Mouse (Mus musculus) thymus, postnatal 0 days (tissue): Measurements from ENCODE around the gene Kcnc3. TPM values are rescaled to one million over a fixed set of nuclear protein-coding genes. Genes with fewer than 3 reads are reported as not detected.

Experiments used
- DNase-seq: peaks from one replicate; pipeline ENCODE4 v3.0.0-alpha.2; 2015; ENCODE audit warnings: low spot score
- polyA plus RNA-seq: library from polyadenylated mRNA; unstranded; fragments of >200 nt; fragmentation: Nextera tagmentation; extraction: Ambion mirVana; gene quantifications from 2 replicates; pipeline ENCODE4 v1.2.1, GENCODE M21; 2015

Gene Kcnc3
- polyA plus RNA-seq, 1 experiment from 2014 or later, result not detected

DNA sequence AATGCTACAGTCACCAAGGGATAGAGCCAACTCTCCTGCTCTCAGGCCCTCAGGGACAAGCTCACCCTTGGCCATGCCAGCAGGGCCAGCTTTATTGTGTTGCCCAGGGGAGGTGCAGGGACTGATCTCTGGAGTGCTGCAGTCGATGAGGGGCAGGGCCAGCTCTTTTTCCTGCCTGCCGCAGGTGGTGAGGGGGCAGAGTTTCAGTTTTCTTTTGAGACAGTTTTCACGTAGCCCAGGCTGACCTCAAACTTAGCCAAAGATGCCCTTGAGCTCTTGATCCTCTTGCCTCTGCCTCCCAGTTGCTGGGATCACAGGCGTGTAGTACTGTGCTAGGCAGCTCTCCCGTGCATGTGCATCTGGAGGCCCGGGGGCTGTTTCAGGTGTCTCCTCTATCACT lies 19.5 kb upstream of the Kcnc3 start:
- no peak for DNase-seq

DNA sequence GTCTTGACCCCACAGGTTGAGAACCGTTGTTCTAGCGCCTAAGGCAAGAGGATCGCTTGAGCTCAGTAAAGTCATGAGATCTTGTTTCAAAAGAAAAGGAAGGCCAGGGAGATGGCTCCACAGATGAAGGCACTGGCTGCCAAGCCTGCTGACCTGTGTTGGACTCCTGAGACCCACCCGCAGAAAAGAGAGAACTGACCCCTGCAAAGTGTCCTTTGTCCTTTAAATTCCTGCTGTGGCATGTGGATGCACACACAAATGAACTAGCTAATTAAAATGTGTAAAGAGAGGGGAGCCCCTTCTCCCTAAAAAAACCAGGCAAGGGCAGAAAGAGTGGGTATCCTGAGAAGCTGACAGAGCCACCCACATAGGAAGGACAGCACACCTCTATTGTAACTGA lies 18.7 kb upstream of the Kcnc3 start:
- DNase-seq, result no peak

DNA sequence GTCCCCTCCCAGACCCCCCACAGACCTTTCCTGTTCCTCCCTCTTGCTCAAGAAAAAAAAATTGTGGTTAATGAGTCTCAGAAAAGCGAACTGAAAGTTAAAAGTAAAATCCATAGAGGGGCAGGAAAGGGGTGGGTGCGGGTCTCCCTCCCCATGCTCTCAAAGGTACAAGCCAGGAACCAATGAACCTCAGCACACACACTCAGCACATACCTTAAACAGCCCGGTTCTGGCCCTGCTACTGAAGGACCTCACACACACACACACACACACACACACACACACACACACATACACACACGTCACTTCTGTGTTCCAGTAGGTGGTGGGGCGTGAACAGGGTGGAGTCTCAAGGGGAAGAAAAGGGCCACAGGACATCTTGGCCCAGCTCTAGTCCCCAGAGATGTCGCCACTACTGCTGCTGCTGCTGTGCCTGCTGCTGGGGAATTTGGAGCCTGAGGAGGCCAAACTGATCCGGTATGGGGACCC lies 18.2 kb upstream of the Kcnc3 start, which contains the start of gene Napsa:
TSS of gene Napsa (plus strand) at position 168 of the 489 bp plus-strand sequence.
- DNase-seq, result no peak

DNA sequence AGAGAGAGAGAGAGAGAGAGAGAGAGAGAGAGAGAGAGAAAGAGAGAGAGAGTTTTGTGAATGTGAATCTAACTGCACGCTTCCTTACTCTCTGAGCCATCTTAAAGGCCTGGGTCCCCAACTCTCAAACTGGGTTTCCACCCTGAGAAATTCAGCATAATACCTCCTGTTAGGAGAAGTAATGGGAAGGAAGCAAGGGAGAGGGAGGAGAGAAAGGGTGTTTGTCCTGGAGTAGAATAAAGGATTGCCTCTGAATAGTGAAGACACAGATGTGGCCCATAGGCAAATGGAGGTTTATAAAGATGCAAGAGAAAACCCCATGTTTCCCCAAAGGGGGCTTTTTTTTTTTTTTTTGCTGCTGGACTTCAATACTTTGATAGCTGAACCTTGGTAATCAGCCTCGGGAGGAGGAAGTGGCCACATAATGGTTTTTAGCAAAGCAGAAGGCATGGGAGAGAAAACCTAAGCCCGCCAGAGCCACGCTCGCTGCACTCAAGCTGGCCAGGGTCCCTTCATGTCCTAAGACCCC lies 17.4 kb upstream of the Kcnc3 start:
- no peak for DNase-seq

- no peak for DNase-seq
Observed at GRCm38 (mm10) chr7:44576333-44576844, 14.1 kb upstream of the Kcnc3 start.

DNA sequence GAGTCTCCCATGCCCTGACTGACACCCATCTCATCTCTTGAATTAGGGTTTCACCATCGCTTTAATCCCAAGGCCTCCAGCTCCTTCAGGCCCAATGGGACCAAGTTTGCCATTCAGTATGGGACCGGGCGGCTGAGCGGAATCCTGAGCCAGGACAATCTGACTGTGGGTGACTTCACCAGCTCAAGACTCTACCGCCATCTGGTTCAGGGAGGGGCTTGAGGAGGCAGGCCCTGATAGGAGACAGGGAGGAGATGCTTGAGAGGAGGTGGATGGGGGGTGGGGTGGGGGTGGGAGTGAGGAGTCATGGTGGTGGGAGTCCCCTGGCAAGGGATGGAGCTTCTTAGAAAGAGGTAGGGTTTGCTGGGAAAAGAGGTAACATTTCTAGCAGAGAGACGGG lies 8.8 kb upstream of the Kcnc3 start:
- DNase-seq, result no peak

DNA sequence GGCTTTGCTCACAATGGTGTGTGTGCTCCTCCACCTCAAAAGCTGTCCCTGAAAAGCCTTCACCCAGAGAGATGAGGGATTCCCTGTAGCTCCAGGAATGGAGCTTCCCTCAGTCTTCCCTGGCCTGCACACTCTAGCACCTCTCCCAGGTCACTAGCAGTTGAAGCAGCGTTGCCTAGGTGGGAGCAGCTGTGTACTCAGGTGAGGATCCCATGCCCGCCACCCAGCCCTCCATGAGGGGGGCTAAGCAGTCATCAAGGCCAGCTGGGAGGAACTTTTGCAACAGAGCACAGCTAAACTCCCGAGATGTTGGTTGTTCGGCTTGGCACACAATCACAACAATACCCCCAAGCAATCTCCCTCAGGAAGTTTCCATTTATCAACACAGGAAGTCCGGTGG lies 7.8 kb upstream of the Kcnc3 start:
- no peak for DNase-seq

- DNase-seq, result no peak
Observed at GRCm38 (mm10) chr7:44583146-44583545, 7.3 kb upstream of the Kcnc3 start.

DNA sequence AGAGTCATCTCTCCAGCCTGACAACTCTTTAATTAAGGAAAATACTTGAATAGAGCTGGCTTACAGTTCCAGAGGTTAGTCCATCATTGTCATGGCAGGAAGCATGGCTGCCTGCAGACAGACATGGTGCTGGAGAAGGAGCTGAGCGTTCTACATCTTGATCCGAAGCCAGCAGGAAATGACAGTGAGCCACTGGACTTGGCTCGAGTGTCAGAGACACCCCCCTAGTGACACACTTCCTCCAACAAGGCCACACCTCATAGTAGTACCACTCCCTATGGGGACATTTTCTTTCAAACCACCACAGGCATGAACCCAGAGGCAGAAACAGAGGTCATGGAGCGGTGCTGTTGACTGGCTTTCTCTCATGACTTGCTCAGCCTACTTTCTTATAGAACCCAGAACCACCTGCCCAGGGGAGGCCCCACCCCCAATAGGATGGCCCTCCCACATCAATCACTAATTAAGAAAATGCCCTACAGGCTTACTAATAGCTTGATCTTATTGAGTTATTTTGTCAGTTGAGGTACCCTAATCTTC lies 6.1 kb upstream of the Kcnc3 start:
- DNase-seq, result no peak

- no peak for DNase-seq
Observed at GRCm38 (mm10) chr7:44584921-44585320, 5.5 kb upstream of the Kcnc3 start.

DNA sequence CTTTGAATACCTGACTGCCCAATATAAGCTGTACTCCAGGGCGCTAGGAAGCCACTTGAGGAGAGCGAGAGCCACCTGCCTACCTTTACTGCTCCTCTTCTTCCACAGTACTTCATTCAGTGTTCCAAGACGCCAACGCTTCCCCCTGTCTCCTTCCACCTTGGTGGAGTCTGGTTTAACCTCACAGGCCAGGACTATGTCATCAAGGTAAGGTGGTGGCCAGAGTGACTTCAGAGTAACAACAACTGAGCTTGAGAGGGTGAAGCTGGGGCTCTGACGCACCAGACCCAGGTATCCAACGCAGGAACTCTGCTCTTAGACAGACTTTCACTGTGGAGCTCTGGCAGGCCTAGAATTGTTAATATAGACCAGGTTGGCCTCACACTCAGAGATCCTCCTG lies 4.9 kb upstream of the Kcnc3 start:
- DNase-seq, result no peak

GRCm38 (mm10) chr7:44586518-44586917 lies 3.9 kb upstream of the Kcnc3 start:
- peak; percentile 18 for DNase-seq

GRCm38 (mm10) chr7:44586930-44587329 lies 3.5 kb upstream of the Kcnc3 start:
- DNase-seq, result peak; percentile 44

DNA sequence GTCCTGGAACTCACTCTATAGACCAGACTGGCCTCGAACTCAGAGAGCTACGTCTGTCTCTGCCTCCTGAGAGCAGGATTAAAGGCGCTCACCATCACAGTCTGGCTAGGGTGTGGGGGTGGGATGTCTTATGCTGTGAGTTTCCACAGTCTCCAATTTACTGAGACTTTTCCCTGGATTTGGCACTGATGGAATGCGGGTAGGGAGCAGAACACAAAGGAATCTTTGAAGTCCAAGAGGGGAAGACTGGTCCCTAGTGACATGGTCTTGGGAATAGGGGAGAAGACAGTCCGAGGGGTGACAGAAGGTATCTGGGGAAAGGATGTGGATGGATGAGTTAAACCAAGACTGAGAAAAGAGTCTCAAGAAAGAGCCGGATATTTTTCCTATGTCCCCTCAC lies 2.8 kb upstream of the Kcnc3 start:
- DNase-seq, result no peak

GRCm38 (mm10) chr7:44588338-44588737 lies 2.1 kb upstream of the Kcnc3 start:
- DNase-seq, result no peak

DNA sequence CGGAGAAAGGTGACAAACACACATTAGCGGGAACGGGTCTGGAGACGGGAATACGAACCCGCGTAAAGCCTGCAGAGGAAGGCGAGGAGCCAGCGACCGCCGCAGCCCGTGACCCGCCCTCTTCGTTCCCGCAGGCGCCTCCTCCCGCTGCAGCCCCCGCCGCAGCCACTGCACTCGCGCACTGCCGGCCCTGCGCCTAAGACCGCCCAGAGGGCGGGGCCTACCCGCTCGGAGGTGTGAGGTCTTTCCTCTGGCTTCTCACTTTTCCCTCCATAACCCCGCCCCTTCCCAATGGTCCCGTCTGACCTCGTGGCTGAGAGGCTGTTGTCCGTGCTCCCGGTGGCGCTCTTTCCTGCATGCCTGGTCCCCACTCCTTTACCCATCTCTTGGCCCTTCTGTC lies 1.3 kb upstream of the Kcnc3 start:
- DNase-seq, result peak; percentile 45

DNA sequence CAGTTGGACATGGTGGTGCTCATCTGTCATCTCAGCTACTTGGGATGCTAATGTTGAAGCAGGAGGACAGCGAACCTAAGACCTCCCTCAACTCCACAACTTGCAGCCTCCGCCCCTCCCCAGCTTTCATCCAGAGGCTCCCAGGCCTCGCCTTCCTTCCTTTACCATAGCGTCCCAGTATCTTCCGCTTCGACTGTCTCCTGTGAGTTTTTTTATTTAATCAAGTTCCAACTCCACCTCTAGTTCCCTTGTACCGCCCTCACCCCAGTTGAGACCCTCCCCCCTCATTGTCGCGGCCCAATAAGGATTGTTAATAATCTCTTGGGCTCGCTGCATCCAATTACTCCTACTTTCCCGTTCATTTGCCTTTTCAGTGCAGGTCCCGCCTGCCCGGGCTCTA lies 518 bp upstream of the Kcnc3 start:
- no peak for DNase-seq

- DNase-seq, result no peak
Observed at GRCm38 (mm10) chr7:44591348-44592116, 1.1 kb downstream of the Kcnc3 start.

DNA sequence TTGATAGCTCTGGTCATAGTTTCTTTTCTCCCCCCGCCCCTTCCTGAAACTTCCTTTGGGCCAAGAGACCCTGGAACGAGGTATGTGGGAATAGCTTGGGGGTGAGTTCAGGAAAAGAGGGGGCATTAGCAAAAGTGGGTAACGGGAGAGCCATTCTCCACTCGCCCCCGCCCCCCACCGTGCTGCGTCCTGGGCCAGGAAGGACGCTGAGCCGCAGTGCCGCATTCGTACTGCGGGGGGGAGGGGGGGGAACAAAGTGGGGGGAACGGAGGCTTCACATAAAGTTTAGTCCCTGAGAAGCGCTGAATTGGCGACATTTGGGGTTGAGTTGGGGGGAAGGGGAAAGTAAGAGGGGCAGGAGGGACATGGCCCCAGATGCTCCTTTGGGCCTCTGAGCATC lies 2.6 kb downstream of the Kcnc3 start:
- no peak for DNase-seq

DNA sequence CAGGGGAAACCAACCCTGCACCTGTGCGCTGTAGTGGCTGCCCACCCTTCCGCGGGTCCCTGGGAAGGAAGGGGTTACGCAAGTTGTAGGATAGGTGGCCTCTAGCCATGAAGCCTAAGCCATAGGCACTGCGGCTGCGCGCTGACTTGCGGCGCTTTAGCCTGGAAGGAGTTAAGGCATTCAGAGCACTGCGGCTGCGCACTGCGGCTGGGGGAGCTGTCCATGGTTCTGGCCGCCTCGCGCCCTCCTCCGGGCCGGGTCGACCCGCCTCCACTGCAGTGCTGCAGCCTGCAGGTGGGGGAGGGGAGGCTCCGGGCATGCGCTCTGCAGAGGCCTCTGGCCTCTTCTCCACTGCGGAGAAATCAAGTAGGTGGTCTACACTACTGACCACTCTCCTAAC lies 3.3 kb downstream of the Kcnc3 start:
- DNase-seq, result peak; percentile 78

DNA sequence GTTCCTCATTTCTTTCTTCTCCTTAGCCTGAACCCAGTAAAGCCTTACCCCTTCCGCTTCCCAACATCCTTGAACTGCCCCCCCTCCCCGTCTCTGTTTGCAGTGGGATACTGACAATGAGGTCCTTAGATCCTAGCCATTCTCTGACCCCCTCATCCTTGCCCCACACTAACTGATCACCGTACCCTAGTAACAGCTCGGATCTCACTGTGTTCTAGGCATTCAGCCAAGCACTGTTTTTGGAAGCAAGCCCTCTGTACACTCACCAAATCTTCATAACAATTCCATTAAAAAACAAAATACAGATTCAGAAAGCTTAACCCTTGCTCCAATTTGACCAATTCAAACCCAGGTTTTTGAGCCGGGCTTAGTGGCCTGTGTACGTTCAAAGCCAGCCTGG lies 3.8 kb downstream of the Kcnc3 start:
- no peak for DNase-seq

- DNase-seq, result no peak
Observed at GRCm38 (mm10) chr7:44595131-44595561, 4.7 kb downstream of the Kcnc3 start.

DNA sequence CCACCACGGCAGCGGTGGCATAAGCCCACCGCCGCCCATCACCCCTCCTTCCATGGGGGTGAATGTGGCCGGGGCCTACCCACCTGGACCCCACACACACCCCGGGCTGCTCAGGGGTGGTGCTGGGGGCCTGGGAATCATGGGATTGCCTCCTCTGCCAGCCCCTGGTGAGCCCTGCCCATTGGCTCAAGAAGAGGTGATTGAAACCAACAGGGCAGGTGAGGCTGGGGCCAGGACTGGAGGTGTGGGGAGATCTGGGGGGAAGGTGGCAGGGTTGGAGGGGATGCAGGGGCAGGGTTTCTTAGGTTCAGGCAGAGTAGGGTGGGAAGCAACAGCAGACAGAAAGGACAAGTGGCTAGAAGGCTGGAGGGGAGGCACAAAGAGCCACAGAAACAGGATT lies 5.6 kb downstream of the Kcnc3 start:
- no peak for DNase-seq
